Mouse (Mus musculus) ES-Bruce4 (cell line): ENCODE data around the gene Cemip.

Source experiments
- CTCF ChIP-seq: IDR thresholded peaks from one replicate; pipeline ENCODE4 v1.8.1; 2011; ENCODE audit warnings: low read depth, low read length
- POLR2A ChIP-seq: IDR thresholded peaks from one replicate; pipeline ENCODE4 v1.8.1; 2011; ENCODE audit warnings: low read length; ENCODE audit not compliant: insufficient read depth

DNA sequence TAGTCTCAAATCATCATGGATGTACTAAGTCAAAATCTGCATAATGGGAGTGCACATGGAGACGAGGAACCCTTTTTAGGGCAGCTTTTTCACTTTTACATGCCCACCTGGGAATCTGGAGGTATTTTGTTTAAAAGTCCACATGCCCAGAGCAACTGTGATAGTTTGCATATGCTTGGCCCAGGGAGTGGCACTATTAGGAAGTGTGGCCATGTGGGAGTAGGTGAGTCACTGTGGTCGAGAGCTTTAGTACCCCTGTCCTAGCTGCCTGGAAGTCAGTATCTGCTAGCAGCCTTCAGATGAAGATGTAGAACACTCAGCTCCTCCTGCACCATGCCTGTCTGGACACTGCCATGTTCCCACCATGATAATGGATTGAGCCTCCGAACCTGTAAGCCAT, 14.4 kb upstream of the Cemip start:
- TF ChIP-seq CTCF (no peak), POLR2A (no peak)
